Mouse (Mus musculus) embryo, embryonic 11.5 days (tissue): Measurements from ENCODE around the gene Olfr1513.
"Not testable (repeated sequence)": the region's sequence is repeated elsewhere in the genome, so short reads cannot be mapped to it uniquely, and the experiment has no call there.

Source experiments
- DNase-seq: peaks from one replicate; pipeline ENCODE4 v3.0.0-alpha.2; 2012; ENCODE audit warnings: low read depth, low spot score

Olfr1513 gene

GRCm38 (mm10) chr14:52356308-52356707 lies at the start of gene Olfr1513:
Gene Olfr1513 (minus strand): TSS chr14:52356408.
- DNase-seq: no peak

- no peak for DNase-seq
These were observed 41.1 kb upstream of the Olfr1513 start, which contains the start of gene Olfr1511 for GRCm38 (mm10) chr14:52397279-52397678. Gene Olfr1511 (minus strand): TSS chr14:52397379.

GRCm38 (mm10) chr14:52390084-52390848 lies 34.1 kb upstream of the Olfr1513 start:
- not testable (repeated sequence) for DNase-seq

GRCm38 (mm10) chr14:52379068-52379467 lies 22.9 kb upstream of the Olfr1513 start, which contains the start of gene Olfr1512:
Gene Olfr1512 (minus strand): TSS chr14:52379168.
- DNase-seq: no peak

GRCm38 (mm10) chr14:52368741-52369140 lies 12.5 kb upstream of the Olfr1513 start:
- no peak for DNase-seq

GRCm38 (mm10) chr14:52339512-52339852 lies 16.7 kb downstream of the Olfr1513 start:
- no peak for DNase-seq

- DNase-seq: peak; percentile 63
These were observed 17.3 kb downstream of the Olfr1513 start for GRCm38 (mm10) chr14:52338751-52339511.

- DNase-seq: no peak
These were observed 24.0 kb downstream of the Olfr1513 start for GRCm38 (mm10) chr14:52332171-52332570.

GRCm38 (mm10) chr14:52331069-52331750 lies 25.0 kb downstream of the Olfr1513 start:
- DNase-seq: no peak

- DNase-seq: no peak
These were observed 28.0 kb downstream of the Olfr1513 start, which contains the start of gene Sall2 for GRCm38 (mm10) chr14:52327910-52328812. Gene Sall2 (minus strand): TSS chr14:52328762.

GRCm38 (mm10) chr14:52327375-52327901 lies 28.8 kb downstream of the Olfr1513 start:
- no peak for DNase-seq

GRCm38 (mm10) chr14:52325890-52326289 lies 30.3 kb downstream of the Olfr1513 start:
- DNase-seq: no peak

GRCm38 (mm10) chr14:52319361-52319760 lies 36.8 kb downstream of the Olfr1513 start:
- no peak for DNase-seq

GRCm38 (mm10) chr14:52316441-52317225 lies 39.6 kb downstream of the Olfr1513 start:
- DNase-seq: no peak

GRCm38 (mm10) chr14:52315792-52316440 lies 40.3 kb downstream of the Olfr1513 start:
- DNase-seq: no peak

GRCm38 (mm10) chr14:52315283-52315780 lies 40.9 kb downstream of the Olfr1513 start:
- DNase-seq: no peak

GRCm38 (mm10) chr14:52314808-52315150 lies 41.4 kb downstream of the Olfr1513 start:
- no peak for DNase-seq

- no peak for DNase-seq
These were observed 42.0 kb downstream of the Olfr1513 start for GRCm38 (mm10) chr14:52313931-52314807.
